8 mouse cellular contexts compared by ENCODE assay signal in the genomic region with DNA sequence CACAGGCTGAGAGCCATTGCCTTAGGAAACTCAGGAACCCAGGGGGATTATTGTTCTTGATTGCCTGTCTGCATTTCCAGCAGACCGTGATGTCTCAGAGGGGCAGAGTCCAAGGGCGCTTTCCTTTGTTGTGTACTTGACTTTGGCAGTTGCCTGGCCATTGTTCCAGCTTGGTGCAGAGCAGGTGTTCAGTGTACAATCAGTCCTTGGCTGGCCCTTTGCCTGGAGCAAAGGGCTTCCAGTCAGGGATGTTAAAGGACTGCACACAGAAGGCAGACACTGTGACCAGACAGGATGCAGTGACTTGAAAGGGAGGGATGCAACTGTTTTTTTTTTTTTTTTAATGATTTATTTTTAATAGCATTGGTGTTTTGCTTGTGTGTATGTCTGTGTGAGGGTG. TPM values are rescaled to one million over a fixed set of nuclear protein-coding genes. Genes with fewer than 3 reads are reported as not detected.
DNase-seq lines count a peak whose midpoint lies in the region; ATAC-seq and TF ChIP-seq lines count a peak whose summit lies in the region.

No protein-coding gene starts in this region.

- peak overlapping the region; percentile 18; the same call in 1 of the 2 replicates for H3K27ac ChIP-seq in hindbrain, embryonic 12.5 days
- H3K27ac ChIP-seq in hindbrain, embryonic 11.5 days (ENCODE audit: low read depth, low read length) = no peak overlapping the region
- H3K27ac ChIP-seq in ES-E14 (ENCODE audit: insufficient read depth, low read depth, low read length, poor library complexity, severe bottlenecking) = no peak overlapping the region
- H3K27ac ChIP-seq in limb, embryonic 10.5 days = peak overlapping the region; percentile 23; the same call in 1 of the 2 replicates

- intact Hi-C loops in heart, postnatal 10 days (cut with DNase I) = loop anchor here (2.0 kb wide), 1 partner anchor 56 kb away; no protein-coding TSS in a partner anchor
- intact Hi-C loops in left cerebral cortex, postnatal 14 days (cut with DNase I) = no loop called here

- no peaks in the 10 kb centered on the region for H3K27me3 ChIP-seq in hindbrain, embryonic 12.5 days
- H3K27me3 ChIP-seq in hindbrain, embryonic 11.5 days (ENCODE audit: control insufficient read depth, insufficient read depth, low read length) = no peaks in the 10 kb centered on the region
- no peaks in the 10 kb centered on the region for H3K27me3 ChIP-seq in limb, embryonic 10.5 days (ENCODE audit: low read depth, poor library complexity, severe bottlenecking)

- no peaks in the 10 kb centered on the region for H3K36me3 ChIP-seq in hindbrain, embryonic 12.5 days
- no peaks in the 10 kb centered on the region for H3K36me3 ChIP-seq in hindbrain, embryonic 11.5 days (ENCODE audit: control insufficient read depth, insufficient read depth, low read length)
- no peaks in the 10 kb centered on the region for H3K36me3 ChIP-seq in ES-E14 (ENCODE audit: control insufficient read depth, insufficient read depth, low read length, poor library complexity, severe bottlenecking)
- no peaks in the 10 kb centered on the region for H3K36me3 ChIP-seq in limb, embryonic 10.5 days

- H3K9me3 ChIP-seq in hindbrain, embryonic 12.5 days (replicated peaks) = no peaks in the 10 kb centered on the region
- no peaks in the 10 kb centered on the region for H3K9me3 ChIP-seq in hindbrain, embryonic 11.5 days (ENCODE audit: control insufficient read depth, low read length)
- H3K9me3 ChIP-seq in ES-E14 (ENCODE audit: control insufficient read depth, insufficient read depth, low read depth, low read length) = no peaks in the 10 kb centered on the region
- H3K9me3 ChIP-seq in limb, embryonic 10.5 days (replicated peaks) = no peaks in the 10 kb centered on the region

- 37% methylated on average over 2 of the region's 2 CpGs for WGBS in hindbrain, embryonic 12.5 days
- 62% methylated on average over 2 of the region's 2 CpGs for WGBS in hindbrain, embryonic 11.5 days
- 82% methylated on average over 2 of the region's 2 CpGs for WGBS in limb, embryonic 10.5 days

- DNase-seq in hindbrain, embryonic 11.5 days (ENCODE audit: low spot score) = no peak
- DNase-seq in ES-E14 (ENCODE audit: low read depth, low spot score) (no peak), adipocyte (ENCODE audit: low spot score) (no peak)
- peak; percentile 79 to 85 for DNase-seq in heart, postnatal 10 days
- DNase-seq in limb, embryonic 10.5 days (ENCODE audit: low spot score) = no peak
- no peak for DNase-seq in frontal cortex, postnatal 10 days (ENCODE audit: low spot score in 2 of 2)
- DNase-seq in left cerebral cortex, postnatal 14 days (ENCODE audit: low spot score in 2 of 2) = no peak

- in situ Hi-C loops in ES-E14 (cut with MboI; ENCODE audit: low sequenced_read_pairs in 2 of 2, unreplicated experiment in 2 of 2) = no loop called here

- H3K4me1 ChIP-seq in hindbrain, embryonic 12.5 days = peaks cover 27% of the 10 kb centered on the region
- H3K4me1 ChIP-seq in hindbrain, embryonic 11.5 days (replicated peaks; ENCODE audit: control insufficient read depth, insufficient read depth, low read length) = peaks cover 12% of the 10 kb centered on the region
- peaks cover 8 to 37% of the 10 kb centered on the region in 2 experiments; a peak in 3 of 4 replicates for H3K4me1 ChIP-seq in ES-E14 (ENCODE audit: control insufficient read depth in 2 of 2, insufficient read depth in 2 of 2, low read length in 2 of 2, poor library complexity in 1 of 2)
- H3K4me1 ChIP-seq in limb, embryonic 10.5 days = peaks cover 51% of the 10 kb centered on the region

- no peak overlapping the region for H3K9ac ChIP-seq in hindbrain, embryonic 12.5 days
- no peak overlapping the region for H3K9ac ChIP-seq in hindbrain, embryonic 11.5 days (ENCODE audit: low read depth, low read length)
- H3K9ac ChIP-seq in ES-E14 (ENCODE audit: insufficient read depth, low read depth, low read length, poor library complexity, severe bottlenecking) = no peak overlapping the region

- no peak overlapping the region for H3K4me2 ChIP-seq in hindbrain, embryonic 12.5 days (replicated peaks)
- no peak overlapping the region for H3K4me2 ChIP-seq in hindbrain, embryonic 11.5 days (replicated peaks; ENCODE audit: low read depth, low read length)

- H3K4me3 ChIP-seq in hindbrain, embryonic 12.5 days = no peak overlapping the region
- H3K4me3 ChIP-seq in hindbrain, embryonic 11.5 days (ENCODE audit: low read depth, low read length) = no peak overlapping the region
- no peak overlapping the region for H3K4me3 ChIP-seq in ES-E14 (ENCODE audit: insufficient read depth in 1 of 2, low read depth in 1 of 2, low read length in 2 of 2, poor library complexity in 1 of 2, severe bottlenecking in 1 of 2)
- no peak overlapping the region for H3K4me3 ChIP-seq in limb, embryonic 10.5 days

- ATAC-seq in hindbrain, embryonic 12.5 days (ENCODE audit: low FRiP score) = no peak
- no peak for ATAC-seq in hindbrain, embryonic 11.5 days (ENCODE audit: low FRiP score)

TF ChIP-seq in ES-E14, 5 proteins besides CTCF, POLR2A, EP300 and RAD21:
- TF ChIP-seq ZNF384 (IDR thresholded peaks at IDR 0.05; ENCODE audit: low read depth, low read length) (0 out of 2 replicates have a peak, but pooled peaks have one; percentile 11), ZC3H11A (IDR thresholded peaks at IDR 0.05; ENCODE audit: borderline replicate concordance, low read depth, low read length) (no peak)

RNA-seq across cellular contexts. Expression of gene Ddit4, which starts 20.9 kb away (rescaled TPM):
- 78.1 and 78.6 TPM in 2 replicates for polyA plus RNA-seq in hindbrain, embryonic 12.5 days (2016; fragmentation: Nextera tagmentation; extraction: Ambion mirVana)
- polyA plus RNA-seq in hindbrain, embryonic 11.5 days (2014; fragmentation: Nextera tagmentation; extraction: Ambion mirVana) = 4.6 and 5.5 TPM in 2 replicates
- total RNA-seq in ES-E14 (2012; rRNA removed) = 33.9 and 42.1 TPM in 2 replicates
- 100 to 1,000 TPM in 1 of 2 experiments, 10 to 100 TPM in 1; 65.8 to 116 TPM for total RNA-seq in heart, postnatal 10 days (2021)
- polyA plus RNA-seq in limb, embryonic 10.5 days (2016; fragmentation: Nextera tagmentation; extraction: Ambion mirVana) = 30.3 and 58.7 TPM in 2 replicates
- 10 to 100 TPM; 52.5 to 76.3 TPM for total RNA-seq in left cerebral cortex, postnatal 14 days (2021)

RNA-seq across cellular contexts. Expression of gene Ascc1, which starts 30.1 kb away (rescaled TPM):
- polyA plus RNA-seq in hindbrain, embryonic 12.5 days (2016; fragmentation: Nextera tagmentation; extraction: Ambion mirVana) = 36.3 and 38.0 TPM in 2 replicates
- 41.1 and 42.9 TPM in 2 replicates for polyA plus RNA-seq in hindbrain, embryonic 11.5 days (2014; fragmentation: Nextera tagmentation; extraction: Ambion mirVana)
- total RNA-seq in ES-E14 (2012; rRNA removed) = 16.3 and 18.8 TPM in 2 replicates
- 10 to 100 TPM; 20.8 to 22.8 TPM for total RNA-seq in heart, postnatal 10 days (2021)
- polyA plus RNA-seq in limb, embryonic 10.5 days (2016; fragmentation: Nextera tagmentation; extraction: Ambion mirVana) = 32.1 and 36.5 TPM in 2 replicates
- 10 to 100 TPM; 18.1 to 19.4 TPM for total RNA-seq in left cerebral cortex, postnatal 14 days (2021)

RNA-seq across cellular contexts. Expression of gene Anapc16, which starts 30.4 kb away (rescaled TPM):
- 113 and 119 TPM in 2 replicates for polyA plus RNA-seq in hindbrain, embryonic 12.5 days (2016; fragmentation: Nextera tagmentation; extraction: Ambion mirVana)
- polyA plus RNA-seq in hindbrain, embryonic 11.5 days (2014; fragmentation: Nextera tagmentation; extraction: Ambion mirVana) = 97.1 and 115 TPM in 2 replicates
- total RNA-seq in ES-E14 (2012; rRNA removed) = 47.8 and 54.5 TPM in 2 replicates
- 10 to 100 TPM; 73.8 to 83.7 TPM for total RNA-seq in heart, postnatal 10 days (2021)
- 103 and 111 TPM in 2 replicates for polyA plus RNA-seq in limb, embryonic 10.5 days (2016; fragmentation: Nextera tagmentation; extraction: Ambion mirVana)
- total RNA-seq in left cerebral cortex, postnatal 14 days (2021) = 10 to 100 TPM; 60.8 to 67.3 TPM

Comparison
In these comparisons a context has a peak if more than half of its experiments do, and no peak if none do; other contexts are left out.
1. H3K27ac ChIP-seq: peak in hindbrain, embryonic 12.5 days (single experiment) and limb, embryonic 10.5 days (single experiment); none in hindbrain, embryonic 11.5 days (single experiment) and ES-E14 (single experiment).
2. DNase-seq: peak in heart, postnatal 10 days (2 of 2); none in hindbrain, embryonic 11.5 days (single experiment), ES-E14 (single experiment), limb, embryonic 10.5 days (single experiment), frontal cortex, postnatal 10 days (0 of 2), adipocyte (single experiment) and left cerebral cortex, postnatal 14 days (0 of 2).